Mouse (Mus musculus) Muller cell, postnatal 12 days (primary cell): ENCODE measurements around the gene Slc25a13.

ENCODE experiments used
- DNase-seq: peaks from one replicate; pipeline ENCODE4 v3.0.0-alpha.2; 2015; ENCODE audit errors: inconsistent ontology term

Gene Slc25a13

GRCm38 (mm10) chr6:6216507-6217285 lies at the start of gene Slc25a13:
TSS of gene Slc25a13 (minus strand) at chr6:6217173.
- DNase-seq, result peak; percentile 85

- DNase-seq, result no peak
Measured at GRCm38 (mm10) chr6:6265761-6266160, 48.8 kb upstream of the Slc25a13 start.

DNA sequence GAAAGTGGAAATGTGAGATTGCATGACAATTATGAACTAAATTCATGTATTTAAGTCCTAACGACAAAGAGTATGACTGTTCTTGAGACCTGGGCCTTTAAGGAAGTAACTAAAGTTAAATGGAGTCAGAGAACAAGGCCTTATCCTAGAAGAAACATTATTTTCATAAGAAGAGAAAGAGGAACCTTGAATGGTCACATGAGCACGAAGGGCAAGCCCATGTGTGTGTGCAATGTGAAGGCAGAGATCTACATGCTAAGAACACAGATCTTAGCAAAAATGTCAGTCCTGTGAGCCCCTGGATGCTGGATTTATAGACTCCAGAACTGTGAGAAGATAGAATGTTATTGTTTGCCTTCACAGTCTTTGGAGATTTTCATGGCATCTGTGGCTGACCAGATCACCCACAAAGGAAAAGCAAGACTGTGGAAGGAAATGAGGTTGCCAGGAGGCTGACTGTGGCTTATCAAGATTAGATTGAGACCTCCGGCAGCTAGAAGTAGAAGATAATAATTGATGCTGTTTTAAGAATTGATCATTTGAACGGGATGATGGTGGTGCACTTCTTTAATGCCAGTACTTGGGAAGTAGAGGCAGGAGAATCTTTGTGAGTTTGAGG lies 46.4 kb upstream of the Slc25a13 start:
- no peak for DNase-seq

GRCm38 (mm10) chr6:6260917-6261316 lies 43.9 kb upstream of the Slc25a13 start:
- DNase-seq, result no peak

GRCm38 (mm10) chr6:6248500-6248899 lies 31.5 kb upstream of the Slc25a13 start:
- DNase-seq, result no peak

GRCm38 (mm10) chr6:6243828-6244227 lies 26.9 kb upstream of the Slc25a13 start:
- no peak for DNase-seq

DNA sequence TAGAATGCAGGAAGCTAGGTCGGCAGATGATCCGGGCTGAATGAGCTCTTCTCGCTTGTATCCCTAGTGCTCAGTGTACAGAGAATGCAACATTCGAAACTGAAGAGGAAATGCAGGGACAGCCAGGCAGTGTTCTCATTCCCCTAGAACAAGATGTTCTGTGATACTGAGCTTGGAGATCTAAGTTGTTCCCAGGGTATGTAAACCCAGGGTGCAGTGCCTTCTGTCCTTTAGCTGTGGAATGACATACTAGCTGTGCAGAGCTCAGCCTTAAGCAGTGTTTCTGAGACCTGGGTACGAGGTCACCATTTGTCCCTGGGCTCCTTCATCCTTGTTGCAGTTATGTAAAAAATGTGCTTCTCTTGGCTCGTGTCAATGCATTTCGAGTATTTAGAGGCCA lies 25.1 kb upstream of the Slc25a13 start:
- no peak for DNase-seq

DNA sequence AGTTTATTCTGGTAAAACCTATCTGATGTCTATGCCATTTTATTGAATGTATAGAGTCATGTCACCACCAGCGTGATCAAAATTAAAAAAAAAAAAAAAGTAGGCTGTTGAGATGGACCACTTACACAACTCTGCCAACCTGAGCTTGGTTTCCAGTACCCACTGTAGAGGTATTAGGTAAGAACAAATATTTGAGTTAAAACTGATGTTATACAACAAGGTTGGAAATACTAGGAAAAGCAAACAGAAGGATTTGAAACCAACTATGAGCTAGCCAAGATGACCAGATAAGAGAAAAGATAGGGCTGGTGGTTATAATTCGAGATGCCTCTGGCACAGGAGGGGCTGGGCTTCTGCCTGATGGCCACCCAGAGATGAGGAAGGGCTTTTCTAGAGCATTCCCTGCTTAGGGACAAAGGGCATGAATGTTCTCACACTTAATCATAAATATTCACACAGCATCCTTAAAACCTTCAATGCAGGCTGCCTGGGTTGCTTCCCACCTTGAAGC lies 19.9 kb upstream of the Slc25a13 start:
- no peak for DNase-seq

DNA sequence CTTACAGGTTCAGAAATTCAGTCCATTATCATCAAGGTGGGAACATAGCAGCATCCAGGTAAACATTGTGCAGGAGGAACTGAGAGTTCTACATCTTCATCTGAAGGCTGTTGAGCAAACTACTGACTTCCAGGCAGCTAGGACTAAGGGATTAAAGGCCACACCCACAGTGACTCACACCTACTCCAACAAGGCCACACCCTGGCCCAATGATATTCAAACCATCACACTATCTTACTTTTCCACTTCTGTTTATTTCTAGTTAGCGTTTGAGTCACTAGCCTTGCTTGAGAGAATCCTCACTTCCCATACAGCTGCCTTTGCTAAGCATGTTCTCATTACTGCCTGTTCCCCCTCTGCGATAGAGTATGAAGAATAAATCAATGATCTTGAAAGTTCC lies 13.3 kb upstream of the Slc25a13 start:
- no peak for DNase-seq

GRCm38 (mm10) chr6:6222721-6223120 lies 5.7 kb upstream of the Slc25a13 start:
- no peak for DNase-seq

- DNase-seq, result no peak
Measured at GRCm38 (mm10) chr6:6220574-6220973, 3.6 kb upstream of the Slc25a13 start.

DNA sequence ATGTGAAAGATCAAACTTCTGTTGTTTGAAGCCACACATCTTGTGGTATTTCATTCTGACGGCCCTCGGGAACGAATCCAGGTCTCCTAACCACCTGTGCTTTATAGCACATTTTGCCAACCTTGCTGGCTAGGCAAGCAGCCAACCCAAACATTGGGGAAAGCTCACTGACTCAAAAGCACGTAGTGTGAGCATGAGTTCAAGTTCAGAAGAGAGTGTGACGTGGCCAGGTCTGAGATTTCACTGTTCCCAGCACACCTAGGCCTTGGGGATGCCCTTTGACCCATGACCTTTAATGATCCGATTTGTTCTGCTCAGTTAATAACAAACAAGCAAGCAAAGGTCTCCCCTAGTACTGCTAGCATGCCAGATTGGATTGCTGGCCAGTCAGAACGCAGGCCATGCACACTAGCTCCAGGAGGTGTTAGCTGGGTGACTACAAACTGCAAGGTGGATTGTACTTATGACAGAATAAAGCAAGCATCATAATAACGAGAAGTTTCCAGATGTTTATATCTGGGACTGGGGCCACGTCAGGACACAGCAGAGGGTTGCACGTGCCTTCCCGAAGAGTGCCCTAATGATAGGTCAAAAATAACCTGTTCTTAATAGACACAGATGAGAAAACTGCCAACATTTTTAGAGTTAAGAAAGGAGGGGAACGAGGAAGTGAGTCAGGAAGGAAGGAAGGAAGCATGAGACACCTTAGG lies 2.8 kb upstream of the Slc25a13 start:
- DNase-seq, result no peak

GRCm38 (mm10) chr6:6217286-6217625 lies 283 bp upstream of the Slc25a13 start:
- DNase-seq, result no peak

GRCm38 (mm10) chr6:6216120-6216506 lies 860 bp downstream of the Slc25a13 start:
- DNase-seq, result no peak

DNA sequence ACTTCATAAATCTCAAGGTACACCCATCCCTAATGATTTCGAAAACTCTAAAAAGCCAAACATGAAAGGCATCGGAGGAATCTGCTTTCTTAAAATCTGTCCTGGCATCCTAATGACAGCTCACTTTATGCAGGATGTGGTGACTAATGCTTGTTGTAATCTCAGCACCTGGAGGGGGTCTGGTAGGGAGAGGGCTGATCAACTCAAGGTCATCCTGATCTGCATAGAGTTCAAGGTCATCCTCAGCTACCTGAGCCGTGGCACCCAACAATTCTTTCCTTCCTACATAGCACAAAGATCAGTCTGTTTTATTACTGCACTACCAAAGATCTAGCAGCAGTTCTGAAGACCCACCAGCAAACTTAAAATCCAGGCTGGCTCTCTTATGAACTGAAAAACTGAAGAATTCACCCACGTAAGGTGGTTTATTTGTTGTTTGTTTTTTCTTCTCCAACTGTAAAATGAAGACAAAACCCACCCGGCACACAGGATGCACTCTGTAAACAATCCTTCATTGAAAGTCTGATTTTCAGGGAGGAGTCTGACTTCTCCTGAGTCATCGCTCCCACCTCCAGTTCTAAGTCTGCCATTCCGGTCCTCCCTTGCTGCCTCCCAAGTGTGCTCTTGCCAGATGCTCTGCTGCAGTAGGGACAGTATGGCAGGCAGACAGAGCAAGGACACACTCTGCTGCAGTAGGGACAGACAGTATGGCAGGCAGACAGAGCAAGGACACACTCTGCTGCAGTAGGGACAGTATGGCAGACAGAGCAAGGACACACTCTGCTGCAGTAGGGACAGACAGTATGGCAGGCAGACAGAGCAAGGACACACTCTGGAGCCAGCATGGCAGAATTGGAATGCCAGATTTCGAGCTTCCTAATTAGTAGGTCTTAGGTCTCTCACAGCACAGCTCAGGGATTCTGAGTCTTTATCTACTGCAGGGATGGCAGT lies 4.3 kb downstream of the Slc25a13 start:
- DNase-seq, result no peak

DNA sequence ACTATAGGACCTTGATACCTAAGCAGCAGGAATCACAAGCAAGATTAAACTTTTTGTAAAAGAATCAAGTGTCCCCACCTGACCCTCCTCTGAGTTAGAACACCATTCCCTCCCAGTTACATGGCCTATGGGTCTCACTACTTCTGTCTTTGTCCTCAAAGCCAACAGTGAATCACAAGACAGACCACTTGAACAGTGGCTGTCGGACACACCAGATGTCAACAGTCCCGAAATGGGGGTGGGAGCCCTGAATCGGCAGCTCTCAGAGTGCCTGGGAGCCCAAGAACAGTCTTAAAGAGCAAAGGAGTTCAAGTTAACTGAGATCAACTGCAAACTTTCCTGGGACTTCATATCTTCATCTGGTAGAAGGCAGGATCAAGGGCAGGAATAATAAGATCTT lies 5.0 kb downstream of the Slc25a13 start:
- no peak for DNase-seq

GRCm38 (mm10) chr6:6210637-6211036 lies 6.3 kb downstream of the Slc25a13 start:
- no peak for DNase-seq

DNA sequence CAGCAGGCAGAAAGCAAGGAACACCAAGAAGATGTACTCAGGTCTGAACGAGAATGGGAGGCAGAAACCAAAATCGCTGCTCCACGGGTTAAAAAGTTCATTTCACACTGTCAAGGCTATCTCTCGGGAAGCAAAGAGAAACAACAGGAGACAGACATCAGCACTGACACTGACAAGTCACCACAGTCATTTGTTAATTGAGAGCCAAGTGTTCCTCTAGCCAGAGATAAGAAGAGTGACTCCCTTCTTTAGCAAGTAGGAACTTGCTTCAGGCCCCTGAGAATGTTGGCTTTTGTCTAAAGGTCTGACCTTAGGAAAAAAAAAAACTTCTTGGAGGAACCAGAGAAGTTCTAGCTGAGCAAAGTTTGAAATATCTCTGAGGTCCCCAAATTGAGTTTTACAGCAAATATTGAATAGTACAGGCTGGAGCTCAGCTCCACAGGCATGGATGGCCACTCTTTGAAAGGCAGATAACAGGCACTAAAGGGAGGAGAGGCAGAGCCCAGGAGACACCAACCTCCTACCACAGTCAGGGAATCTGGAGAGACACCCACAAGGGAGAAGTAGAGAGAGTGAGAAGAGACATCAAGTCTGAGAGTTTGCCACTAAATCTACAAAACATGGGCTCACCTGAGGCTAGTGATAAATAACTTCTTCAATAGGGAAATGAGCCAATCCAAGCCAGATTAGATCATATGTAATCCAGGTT lies 8.5 kb downstream of the Slc25a13 start:
- no peak for DNase-seq

DNA sequence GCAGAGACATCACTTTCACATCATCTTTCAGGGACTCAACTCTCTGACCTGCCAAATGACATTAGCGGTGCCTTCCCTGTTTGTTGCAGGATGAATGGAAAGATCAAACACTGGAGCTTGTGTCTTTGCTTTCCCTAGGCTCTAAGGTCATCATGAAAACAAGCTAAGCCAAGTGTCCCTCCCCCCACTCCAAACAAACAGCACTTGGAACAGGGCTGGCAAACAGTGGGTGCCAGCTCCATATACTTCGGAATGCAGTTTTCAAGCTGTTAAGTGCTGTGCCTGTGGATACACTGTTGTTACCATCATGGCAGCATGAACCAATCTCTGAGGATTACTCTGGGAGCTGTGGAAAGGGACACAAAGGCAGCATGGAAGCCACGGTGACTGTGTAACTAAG lies 9.1 kb downstream of the Slc25a13 start:
- DNase-seq, result no peak

DNA sequence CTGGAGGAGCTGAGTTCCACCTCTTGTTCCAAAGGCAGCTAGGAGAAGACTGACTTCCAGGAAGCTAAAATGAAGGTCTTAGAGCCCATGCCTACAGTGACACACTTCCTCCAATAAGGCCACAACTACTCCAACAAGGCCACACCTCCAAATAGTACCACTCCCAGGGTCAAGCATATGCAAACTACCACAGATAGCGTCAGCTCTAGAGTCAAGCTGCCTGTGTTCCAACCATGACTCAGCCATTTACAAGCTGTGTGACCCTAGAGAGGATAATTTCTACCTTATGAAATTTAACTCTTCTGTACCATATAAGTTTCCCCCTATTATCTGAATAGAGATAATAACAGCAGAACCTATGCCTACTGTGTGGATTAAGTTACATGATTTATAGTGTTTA lies 9.6 kb downstream of the Slc25a13 start:
- DNase-seq, result no peak

- no peak for DNase-seq
Measured at GRCm38 (mm10) chr6:6205599-6206165, 11.3 kb downstream of the Slc25a13 start.
